Mouse (Mus musculus) intestine, embryonic 16.5 days (tissue): ENCODE data around the gene Sgms1. TPM values are rescaled to one million over a fixed set of nuclear protein-coding genes. Genes with fewer than 3 reads are reported as not detected.
A peak's percentile ranks its signal among the peaks of the same experiment; 100 is the strongest.

Experiments used
- ATAC-seq: fragments of 200-750 bp; cut with Nextera tagmentation; 2 replicates; pipeline ENCODE4 v1.8.0; 2017; ENCODE audit warnings: moderate TSS enrichment, moderate library complexity
- H3K27ac ChIP-seq: fragments of 300-500 bp; sonication (generic); 2 replicates; pipeline ENCODE4 v1.5.1; 2014; ENCODE audit warnings: mild to moderate bottlenecking, low read length
- H3K27me3 ChIP-seq: fragments of 300-500 bp; sonication (generic); replicated peaks from 2 replicates; pipeline ENCODE4 v1.6.1; 2014; ENCODE audit warnings: low read length, control low read depth, mixed read lengths; ENCODE audit not compliant: control insufficient read depth, insufficient read depth
- H3K36me3 ChIP-seq: fragments of 300-500 bp; sonication (generic); 2 replicates; pipeline ENCODE4 v1.6.1; 2014; ENCODE audit warnings: low read length, control low read depth; ENCODE audit not compliant: control insufficient read depth, insufficient read depth
- H3K4me1 ChIP-seq: fragments of 300-500 bp; sonication (generic); 2 replicates; pipeline ENCODE4 v1.6.1; 2014; ENCODE audit warnings: low read length, control low read depth, mixed read lengths; ENCODE audit not compliant: control insufficient read depth, insufficient read depth
- H3K4me2 ChIP-seq: fragments of 300-500 bp; sonication (generic); 2 replicates; pipeline ENCODE4 v1.6.1; 2014; ENCODE audit warnings: low read depth, low read length, control low read depth
- H3K4me3 ChIP-seq: fragments of 300-500 bp; sonication (generic); 2 replicates; pipeline ENCODE4 v1.5.1; 2014; ENCODE audit warnings: mild to moderate bottlenecking, low read length
- H3K9ac ChIP-seq: fragments of 300-500 bp; sonication (generic); 2 replicates; pipeline ENCODE4 v1.6.1; 2014; ENCODE audit warnings: low read depth, low read length
- H3K9me3 ChIP-seq: fragments of 300-500 bp; sonication (generic); 2 replicates; pipeline ENCODE4 v1.6.1; 2016; ENCODE audit warnings: low read length, control low read depth; ENCODE audit not compliant: control insufficient read depth
- WGBS: fragments of 180-500 bp; shearing (Covaris S2); extraction: QIAGEN DNeasy Blood & Tissue Kit; methylation state at CpG from one replicate; pipeline ENCODE4 v1.1.7; 2014; 5-methylcytosine and 5-hydroxymethylcytosine counted together
- polyA plus RNA-seq: library from polyadenylated mRNA; unstranded; fragments of >200 nt; fragmentation: Nextera tagmentation; extraction: Ambion mirVana; gene quantifications from 2 replicates; pipeline ENCODE4 v1.2.1, GENCODE M21; 2015

The Sgms1 gene
- polyA plus RNA-seq, 1 experiment from 2014 or later: 33.1 TPM

- Histone ChIP-seq H3K36me3 (no peaks in the 10 kb centered on the region), H3K4me2 (no peak overlapping the region), H3K27ac (no peak overlapping the region), H3K9me3 (no peaks in the 10 kb centered on the region), H3K9ac (no peak overlapping the region), H3K4me1 (peaks cover 8% of the 10 kb centered on the region; the same call in 1 of the 2 replicates), H3K27me3 (no peaks in the 10 kb centered on the region), H3K4me3 (no peak overlapping the region)
- 55% methylated on average over 8 of the region's 8 CpGs for WGBS
- no peak for ATAC-seq
These were observed 134.7 kb downstream of the Sgms1 start for GRCm38 (mm10) chr19:32254739-32255344.

- Histone ChIP-seq H3K27ac (no peak overlapping the region), H3K4me1 (peaks cover 8% of the 10 kb centered on the region; the same call in 1 of the 2 replicates), H3K36me3 (no peaks in the 10 kb centered on the region), H3K9me3 (no peaks in the 10 kb centered on the region), H3K9ac (no peak overlapping the region), H3K27me3 (no peaks in the 10 kb centered on the region), H3K4me2 (no peak overlapping the region), H3K4me3 (no peak overlapping the region)
- 84% methylated on average over 2 of the region's 2 CpGs for WGBS
- ATAC-seq: no peak
These were observed 135.3 kb downstream of the Sgms1 start for GRCm38 (mm10) chr19:32254204-32254603.

GRCm38 (mm10) chr19:32252987-32253386 lies 136.5 kb downstream of the Sgms1 start:
- Histone ChIP-seq H3K27ac (no peak overlapping the region), H3K4me1 (peaks cover 5% of the 10 kb centered on the region; the same call in 1 of the 2 replicates), H3K4me3 (no peak overlapping the region), H3K4me2 (no peak overlapping the region), H3K27me3 (no peaks in the 10 kb centered on the region), H3K36me3 (no peaks in the 10 kb centered on the region), H3K9ac (no peak overlapping the region), H3K9me3 (no peaks in the 10 kb centered on the region)
- WGBS: 91% methylated on average over 7 of the region's 7 CpGs
- no peak for ATAC-seq

- WGBS: 68% methylated on average over 3 of the region's 3 CpGs
- no peaks in the 10 kb centered on the region for H3K9me3 ChIP-seq
- no peak for ATAC-seq
- no peak overlapping the region for H3K27ac ChIP-seq
- no peaks in the 10 kb centered on the region for H3K36me3 ChIP-seq
- H3K9ac ChIP-seq: no peak overlapping the region
- H3K4me3 ChIP-seq: no peak overlapping the region
- H3K27me3 ChIP-seq: no peaks in the 10 kb centered on the region
- no peak overlapping the region for H3K4me2 ChIP-seq
- H3K4me1 ChIP-seq: peaks cover 5% of the 10 kb centered on the region; the same call in 1 of the 2 replicates
These were observed 137.1 kb downstream of the Sgms1 start for GRCm38 (mm10) chr19:32252451-32252850.

- WGBS: 90% methylated on average over 5 of the region's 5 CpGs
- Histone ChIP-seq H3K27ac (no peak overlapping the region), H3K9me3 (no peaks in the 10 kb centered on the region), H3K27me3 (no peaks in the 10 kb centered on the region), H3K9ac (no peak overlapping the region), H3K4me2 (no peak overlapping the region), H3K4me1 (no peaks in the 10 kb centered on the region), H3K4me3 (no peak overlapping the region), H3K36me3 (no peaks in the 10 kb centered on the region)
- peak; percentile 48 for ATAC-seq
These were observed 140.1 kb downstream of the Sgms1 start for GRCm38 (mm10) chr19:32249181-32250130.

GRCm38 (mm10) chr19:32244881-32245280 lies 144.6 kb downstream of the Sgms1 start:
- H3K9me3 ChIP-seq: no peaks in the 10 kb centered on the region
- H3K4me2 ChIP-seq: no peak overlapping the region
- no peak for ATAC-seq
- H3K4me1 ChIP-seq: 0 out of 2 replicates have a peak, but pooled peaks cover 2% of the 10 kb centered on the region
- H3K27ac ChIP-seq: no peak overlapping the region
- H3K9ac ChIP-seq: no peak overlapping the region
- 77% methylated on average over 4 of the region's 4 CpGs for WGBS
- no peaks in the 10 kb centered on the region for H3K36me3 ChIP-seq
- H3K4me3 ChIP-seq: no peak overlapping the region
- no peaks in the 10 kb centered on the region for H3K27me3 ChIP-seq

- no peak overlapping the region for H3K4me3 ChIP-seq
- H3K36me3 ChIP-seq: no peaks in the 10 kb centered on the region
- no peak overlapping the region for H3K27ac ChIP-seq
- H3K4me1 ChIP-seq: 0 out of 2 replicates have a peak, but pooled peaks cover 2% of the 10 kb centered on the region
- no peak overlapping the region for H3K9ac ChIP-seq
- no peak for ATAC-seq
- no peak overlapping the region for H3K4me2 ChIP-seq
- no peaks in the 10 kb centered on the region for H3K9me3 ChIP-seq
- no peaks in the 10 kb centered on the region for H3K27me3 ChIP-seq
- 87% methylated on average over 9 of the region's 9 CpGs for WGBS
These were observed 146.3 kb downstream of the Sgms1 start for GRCm38 (mm10) chr19:32243246-32243645.

- Histone ChIP-seq H3K27me3 (no peaks in the 10 kb centered on the region), H3K4me2 (no peak overlapping the region), H3K9ac (no peak overlapping the region), H3K9me3 (no peaks in the 10 kb centered on the region), H3K4me1 (0 out of 2 replicates have a peak, but pooled peaks cover 2% of the 10 kb centered on the region), H3K36me3 (no peaks in the 10 kb centered on the region), H3K27ac (no peak overlapping the region), H3K4me3 (no peak overlapping the region)
- peak; percentile 62 for ATAC-seq
- 59% methylated on average over 4 of the region's 4 CpGs for WGBS
These were observed 147.4 kb downstream of the Sgms1 start for GRCm38 (mm10) chr19:32242153-32242552.

- H3K4me3 ChIP-seq: no peak overlapping the region
- H3K9ac ChIP-seq: no peak overlapping the region
- no peak for ATAC-seq
- no peak overlapping the region for H3K27ac ChIP-seq
- H3K9me3 ChIP-seq: no peaks in the 10 kb centered on the region
- no peaks in the 10 kb centered on the region for H3K36me3 ChIP-seq
- no peaks in the 10 kb centered on the region for H3K27me3 ChIP-seq
- H3K4me1 ChIP-seq: 0 out of 2 replicates have a peak, but pooled peaks cover 2% of the 10 kb centered on the region
- H3K4me2 ChIP-seq: no peak overlapping the region
- 73% methylated on average over 8 of the region's 8 CpGs for WGBS
These were observed 149.0 kb downstream of the Sgms1 start for GRCm38 (mm10) chr19:32240417-32240990.
